Mouse (Mus musculus) heart, postnatal 0 days (tissue): ENCODE results near the gene Tex26.

ENCODE experiments used
- CTCF ChIP-seq: IDR thresholded peaks from 2 replicates; pipeline ENCODE4 v1.5.1; 2016; ENCODE audit warnings: antibody characterized with exemption, control low read depth, low read depth
- EP300 ChIP-seq: IDR thresholded peaks from 2 replicates; pipeline ENCODE4 v1.6.1; 2016; ENCODE audit warnings: antibody characterized with exemption, low read depth

DNA sequence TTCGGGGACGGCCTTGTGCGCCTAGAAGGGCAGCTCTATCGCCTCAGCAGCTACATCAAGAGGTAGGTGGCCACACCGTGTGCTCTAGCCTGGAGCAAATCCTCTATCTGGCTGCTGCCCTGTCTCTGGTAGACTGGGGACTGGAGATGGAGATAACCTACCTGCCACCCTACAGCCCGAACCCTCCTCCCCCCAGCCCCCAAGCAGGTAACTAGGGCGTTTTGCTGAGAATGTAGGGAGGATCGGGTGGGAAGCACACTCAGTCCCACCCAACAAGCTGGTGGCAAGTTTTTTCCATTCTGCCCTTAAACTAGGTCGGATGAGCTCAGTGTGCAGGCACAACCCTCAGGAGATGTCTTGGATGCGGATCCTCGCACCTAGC, 27.3 kb upstream of the Tex26 start:
- TF ChIP-seq CTCF, result no peak
- TF ChIP-seq EP300, result no peak
